Mouse (Mus musculus) T-helper 17 cell (primary cell): Measurements from ENCODE around the gene Sox6.

Source experiments
- in situ Hi-C, 2 experiments: fragments of 300-600 bp; cut with MboI, MseI; formaldehyde crosslinking; loops; 1 replicate in 1 of 2; 2 replicates in 1 of 2; pipeline ENCODE4 v1.15.1; 2025; ENCODE audit warnings: high pct_unique_total_duplicates in 2 of 2

Gene Sox6

DNA sequence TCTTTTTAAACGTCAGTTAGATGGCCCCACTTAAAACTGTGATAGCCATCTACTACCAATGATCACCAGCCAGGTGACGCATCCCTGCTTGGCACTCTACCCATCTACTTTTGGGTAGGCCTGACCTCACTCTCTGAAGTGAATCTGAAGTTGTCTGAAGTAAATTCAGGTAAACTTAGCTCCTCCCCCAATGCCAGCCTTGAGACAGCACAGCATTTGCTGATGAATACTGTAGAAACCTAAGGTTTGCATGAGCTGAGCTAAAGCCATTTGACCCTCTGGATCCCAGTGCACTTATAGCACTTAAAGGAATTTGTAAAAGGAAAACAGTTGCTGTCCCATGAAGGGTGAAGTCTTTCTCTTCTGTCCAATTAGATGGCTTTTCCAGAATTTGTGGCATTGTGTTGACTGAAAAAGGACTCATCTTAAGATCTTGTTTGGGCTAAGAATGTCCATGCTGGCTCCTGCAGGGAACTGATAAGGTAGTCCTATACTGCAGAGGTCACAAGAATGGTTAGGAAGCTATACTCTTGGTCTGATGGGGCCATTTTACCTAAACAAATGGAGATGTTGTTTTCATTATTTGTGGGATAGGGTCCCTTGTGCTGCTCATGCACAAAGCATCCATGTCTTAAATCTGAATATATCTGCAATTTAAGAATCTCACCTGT, 50.4 kb downstream of the Sox6 start:
- in situ Hi-C loops: no loop called here

DNA sequence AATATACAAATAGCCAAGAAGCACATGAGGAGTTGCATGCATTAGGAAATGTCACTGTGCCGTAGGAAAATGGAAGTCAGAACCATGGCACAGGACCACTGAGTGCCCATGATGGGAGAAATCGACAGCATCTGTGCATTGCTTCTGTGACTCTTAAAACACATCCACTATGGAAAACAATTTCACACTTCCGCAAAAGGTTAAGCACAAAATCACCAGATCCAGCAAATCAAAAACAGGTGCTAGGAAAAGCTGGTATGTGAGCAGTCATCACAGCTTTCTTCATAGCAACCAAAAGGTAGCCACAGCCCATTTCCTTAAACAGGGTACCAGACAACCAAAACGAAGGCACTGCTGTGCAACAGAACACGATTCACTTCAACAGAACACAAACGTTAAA, 52.9 kb downstream of the Sox6 start:
- in situ Hi-C loops: no loop called here

DNA sequence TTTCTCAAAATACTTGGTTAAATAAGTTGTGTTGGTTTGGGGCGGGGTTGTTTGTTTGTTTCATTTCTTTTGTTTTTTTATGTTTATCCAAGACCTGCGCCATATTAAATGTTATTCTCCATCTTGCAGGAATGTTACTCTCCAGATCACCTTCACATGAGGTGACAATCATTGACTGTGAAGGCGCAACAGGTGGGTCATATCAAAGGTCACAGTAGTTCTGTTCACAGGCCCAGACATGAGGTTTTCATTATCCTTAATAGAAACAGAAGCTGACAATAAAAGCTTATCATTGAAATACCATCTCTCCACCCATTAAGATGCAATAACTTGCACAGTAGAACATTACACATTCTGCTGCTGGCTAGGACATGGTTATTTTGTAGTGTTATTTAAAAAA, 54.5 kb downstream of the Sox6 start:
- in situ Hi-C loops: no loop called here

DNA sequence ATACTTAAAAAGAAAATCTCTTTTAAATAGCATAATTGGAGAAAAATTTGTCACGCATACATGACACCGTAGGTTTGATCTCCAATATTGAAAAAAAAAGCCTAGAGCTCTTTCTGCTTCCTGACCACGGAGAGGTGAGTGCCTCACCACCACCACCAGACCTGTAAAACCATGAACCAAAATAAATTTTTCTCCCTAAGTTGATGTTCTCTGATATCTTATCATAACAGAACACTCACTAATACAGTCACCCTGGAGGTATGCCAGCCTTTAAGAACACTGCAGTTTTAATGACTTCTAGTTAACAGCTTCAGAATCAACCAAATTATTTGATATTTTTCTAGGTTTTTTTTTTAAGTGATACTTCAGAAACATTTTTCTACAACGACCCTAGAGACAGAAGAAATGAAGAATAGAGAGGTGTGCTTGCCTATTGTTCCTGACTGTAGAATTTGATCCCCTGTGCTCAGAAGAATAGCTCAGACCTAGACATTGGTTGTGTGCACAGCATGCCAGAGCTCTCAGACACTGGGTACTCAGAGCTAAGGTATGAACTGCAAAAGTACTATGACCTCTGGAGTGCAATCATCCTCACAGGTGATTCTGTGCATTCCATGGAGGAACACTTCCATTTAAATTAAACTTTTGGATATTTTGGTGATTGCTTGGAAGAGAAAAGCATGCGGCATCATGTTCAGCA, 58.6 kb downstream of the Sox6 start:
- in situ Hi-C loops: no loop called here

DNA sequence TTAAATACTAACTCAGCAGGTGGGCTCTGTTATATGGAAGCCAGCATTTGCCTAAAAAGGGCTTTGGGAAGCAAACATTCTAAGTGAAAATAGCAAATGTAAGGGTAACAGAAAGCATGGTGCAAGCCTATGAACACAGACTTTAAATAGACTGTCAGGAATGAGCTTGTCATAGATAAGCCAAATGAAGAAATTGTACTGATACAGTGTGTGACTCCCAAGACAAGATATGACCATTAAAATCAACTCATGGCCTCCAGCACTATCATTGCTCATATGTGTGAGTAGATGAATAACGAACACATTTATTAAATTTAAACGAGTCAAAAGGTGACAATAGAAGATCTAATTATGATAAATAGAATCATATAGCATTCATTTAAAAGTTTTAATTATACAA, 64.1 kb downstream of the Sox6 start:
- in situ Hi-C loops: no loop called here

DNA sequence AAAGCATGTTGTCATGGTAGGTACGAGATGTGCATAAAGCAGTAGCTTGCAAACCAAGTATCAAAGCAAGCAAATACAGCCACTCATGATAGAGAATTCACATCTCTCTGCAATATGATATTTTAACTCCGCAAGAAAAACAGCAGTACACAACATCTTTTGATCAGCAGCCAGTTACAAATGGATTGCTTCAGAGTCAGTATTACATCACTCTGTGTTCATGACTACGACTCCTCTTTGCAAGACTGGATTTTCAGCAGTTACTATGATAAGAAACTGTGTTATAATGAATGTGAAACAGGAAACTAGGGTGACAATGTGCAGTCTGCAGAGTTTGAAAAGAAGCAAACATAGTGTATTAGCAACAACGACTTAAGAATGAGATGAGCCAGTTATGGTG, 71.4 kb downstream of the Sox6 start:
- in situ Hi-C loops: no loop called here

DNA sequence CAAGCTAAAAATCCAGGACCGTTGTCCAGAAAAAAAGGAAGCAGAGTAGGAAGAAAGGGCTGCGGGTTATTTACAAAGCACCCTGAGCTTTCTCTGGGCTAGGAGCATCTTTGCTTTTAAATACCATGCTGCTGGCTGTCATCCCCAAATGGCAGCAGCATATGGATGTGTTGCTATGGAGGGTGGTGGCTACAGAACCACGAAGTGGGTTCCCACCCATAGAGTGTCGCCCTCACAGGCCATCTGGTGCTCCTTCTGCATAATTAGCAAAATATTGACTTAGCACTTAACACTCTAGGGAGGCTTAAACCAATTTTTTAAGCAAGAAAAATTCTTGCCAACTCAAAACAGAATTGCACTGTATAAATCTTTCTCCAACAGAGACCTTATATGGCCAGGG, 72.4 kb downstream of the Sox6 start:
- in situ Hi-C loops: no loop called here

DNA sequence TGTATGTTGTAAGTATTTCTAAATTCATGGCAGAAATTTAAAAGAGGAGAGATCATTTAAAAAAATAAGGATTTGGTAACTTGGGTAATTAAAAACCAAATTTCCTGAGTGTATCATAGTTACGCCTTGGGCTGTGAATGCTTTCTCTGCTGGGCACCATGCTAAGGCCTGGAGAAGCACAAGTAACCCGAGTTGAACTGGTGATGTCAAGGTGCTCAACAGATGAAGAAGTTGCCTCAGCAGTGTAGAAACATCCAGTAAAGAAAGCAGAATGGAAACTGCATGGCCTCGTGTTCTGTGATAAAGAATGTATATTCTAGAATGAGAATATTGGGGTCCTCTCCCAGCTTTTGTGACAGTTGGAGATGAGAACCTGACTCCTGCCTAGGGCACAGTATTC, 85.5 kb downstream of the Sox6 start:
- in situ Hi-C loops: loop anchor here in 1 of 2 experiments (10.0 kb wide), 1 partner anchor 198 kb away; no protein-coding TSS in a partner anchor

DNA sequence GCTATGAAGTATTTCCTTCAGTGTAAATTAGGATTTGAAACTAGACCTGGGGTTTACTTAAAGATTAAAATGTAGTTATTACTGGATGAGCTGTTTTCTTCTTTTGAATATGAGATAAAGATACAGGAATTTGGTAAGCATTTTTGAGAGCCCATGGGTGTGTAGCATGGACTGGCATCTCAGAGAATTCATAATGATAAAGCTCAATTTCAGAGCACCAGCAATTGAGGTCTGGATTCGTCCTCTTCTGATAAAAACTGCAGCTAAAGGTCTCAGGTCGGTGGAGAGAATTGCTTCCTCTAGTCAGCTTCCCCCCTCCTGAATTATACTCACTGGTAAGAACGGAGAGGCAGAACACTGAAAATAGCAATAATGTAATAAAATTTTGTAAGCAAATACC, 86.4 kb downstream of the Sox6 start:
- in situ Hi-C loops: loop anchor here in 1 of 2 experiments (10.0 kb wide), 1 partner anchor 197 kb away; no protein-coding TSS in a partner anchor

DNA sequence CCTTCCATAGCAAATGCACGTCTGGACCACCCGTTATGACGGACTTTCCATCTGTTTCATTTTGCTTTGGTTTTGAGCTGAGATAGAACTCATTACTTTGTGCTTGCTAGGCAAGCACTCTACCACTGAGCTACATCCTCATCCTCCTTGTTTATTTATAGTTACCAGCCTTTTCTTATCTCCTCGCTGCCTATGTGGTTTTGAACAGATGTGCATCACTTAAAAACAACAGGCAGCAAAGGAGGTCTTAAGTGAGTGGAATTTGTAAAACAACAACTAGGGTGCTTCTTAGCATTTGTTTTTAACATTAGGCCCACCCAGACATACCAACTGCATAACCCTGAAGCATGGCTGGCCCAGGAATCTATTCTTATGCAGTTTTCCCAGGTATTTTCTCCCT, 86.9 kb downstream of the Sox6 start:
- in situ Hi-C loops: loop anchor here in 1 of 2 experiments (10.0 kb wide), 1 partner anchor 197 kb away; no protein-coding TSS in a partner anchor

DNA sequence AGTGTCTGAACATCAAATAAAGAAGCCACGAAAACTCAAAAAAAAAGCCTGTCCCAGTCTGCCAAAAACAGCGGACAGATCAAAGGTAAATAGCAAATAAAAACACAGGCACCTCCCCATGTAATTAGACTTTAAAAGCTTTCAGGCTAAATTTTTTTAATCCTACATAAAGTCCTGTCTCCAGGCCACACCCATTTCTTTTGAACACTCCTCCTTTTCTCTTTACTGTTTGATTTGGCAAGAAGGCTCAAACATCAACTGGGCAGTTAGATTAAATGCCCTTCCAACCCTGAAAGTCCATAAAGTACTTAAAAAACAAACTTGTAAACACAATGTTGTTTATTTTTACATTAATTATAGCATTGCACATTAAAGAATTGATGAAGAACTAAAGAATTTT, 90.7 kb downstream of the Sox6 start:
- in situ Hi-C loops: no loop called here

DNA sequence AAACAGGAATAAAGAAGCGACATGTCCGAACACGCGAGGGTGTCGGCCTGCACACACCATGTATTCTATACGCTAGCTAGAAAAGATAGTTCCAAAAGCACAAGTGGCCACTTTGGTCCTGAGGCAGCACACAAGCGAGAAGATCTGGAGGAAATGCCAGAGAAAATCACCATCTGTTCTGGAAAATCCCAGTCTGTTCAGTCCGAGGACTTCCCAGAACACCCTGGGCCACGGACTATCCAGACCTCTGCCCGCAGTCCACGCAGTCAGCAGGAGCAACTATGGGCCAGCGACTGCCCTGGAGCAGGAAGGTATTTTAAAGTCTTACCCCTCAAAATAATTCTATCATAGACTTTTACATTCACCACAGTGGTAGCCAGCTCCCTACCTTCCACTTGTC, 92.0 kb downstream of the Sox6 start:
- in situ Hi-C loops: no loop called here

DNA sequence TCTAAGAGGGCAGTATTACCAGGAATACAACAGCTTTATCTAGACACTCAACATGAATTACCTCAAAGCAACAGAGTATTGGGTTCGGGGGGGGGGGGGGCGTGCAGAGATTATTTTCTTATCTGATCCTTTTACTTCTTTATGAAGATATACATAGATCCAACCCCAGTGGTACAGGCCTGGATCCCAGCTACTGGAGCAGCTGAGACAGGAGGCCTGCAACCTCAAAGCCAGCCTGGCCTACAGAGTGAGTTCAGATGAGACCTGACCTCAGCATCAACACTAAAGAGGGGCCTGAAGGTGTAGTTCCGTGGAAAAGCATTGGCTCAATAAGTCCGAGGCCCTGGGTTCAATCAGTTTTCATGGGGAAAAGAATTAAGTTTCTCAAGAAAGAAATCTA, 93.1 kb downstream of the Sox6 start:
- in situ Hi-C loops: no loop called here

DNA sequence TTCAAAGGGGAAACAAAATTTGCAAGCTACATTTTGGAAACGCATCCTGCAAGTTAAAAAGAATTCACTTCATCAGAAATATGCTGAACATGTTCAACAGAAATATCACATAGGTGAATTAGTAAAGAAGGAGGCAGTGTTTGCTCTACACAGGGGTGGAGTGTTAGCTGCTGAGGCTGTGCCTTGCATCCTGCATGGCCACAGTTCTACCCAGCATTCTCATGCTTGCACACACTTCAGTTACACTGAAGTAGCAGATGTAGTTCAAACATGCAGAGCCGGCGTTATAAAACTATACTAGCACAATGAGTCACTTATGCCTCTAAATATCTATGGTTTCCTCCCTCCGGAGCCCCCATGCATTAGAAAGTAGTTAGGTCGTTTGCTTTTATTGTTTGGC, 94.3 kb downstream of the Sox6 start:
- in situ Hi-C loops: no loop called here

DNA sequence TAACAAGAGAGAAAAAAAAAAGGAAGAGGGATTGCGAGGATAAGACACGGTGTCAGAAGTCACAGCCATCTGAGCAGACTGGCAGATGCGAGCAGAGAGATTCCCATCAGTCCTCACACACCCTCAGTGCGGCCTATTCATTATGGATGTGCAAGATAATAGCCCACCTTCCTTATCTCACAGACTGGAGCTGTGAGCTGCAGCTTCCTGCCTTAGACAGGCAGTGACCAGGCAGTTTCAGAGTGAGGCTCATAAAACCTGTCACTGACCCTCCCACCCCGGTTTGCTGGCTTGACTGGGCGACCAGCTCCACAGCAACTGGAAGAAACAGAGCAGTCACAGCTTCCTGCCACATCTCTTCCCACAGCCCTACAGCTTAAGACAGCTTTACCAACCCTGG, 96.8 kb downstream of the Sox6 start:
- in situ Hi-C loops: no loop called here

DNA sequence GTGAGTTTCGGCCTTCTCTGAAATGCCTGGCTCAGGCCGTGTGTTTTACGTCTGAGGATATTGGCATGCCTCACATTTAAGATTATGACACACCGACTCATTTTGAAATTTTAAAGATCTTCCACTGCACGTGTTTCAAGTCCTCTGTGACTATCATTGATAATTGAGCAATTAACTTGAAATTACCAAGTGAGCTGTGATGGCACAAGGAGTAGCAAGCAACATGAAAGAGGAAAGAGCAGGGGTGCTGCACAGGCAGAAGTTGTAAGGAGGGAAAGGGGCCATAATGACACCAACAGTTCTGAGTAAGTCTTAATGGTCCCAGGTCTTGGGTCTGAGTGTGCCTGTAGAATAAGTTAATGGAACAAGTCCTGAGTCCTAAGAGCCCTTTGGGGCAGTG, 99.3 kb downstream of the Sox6 start:
- in situ Hi-C loops: no loop called here

DNA sequence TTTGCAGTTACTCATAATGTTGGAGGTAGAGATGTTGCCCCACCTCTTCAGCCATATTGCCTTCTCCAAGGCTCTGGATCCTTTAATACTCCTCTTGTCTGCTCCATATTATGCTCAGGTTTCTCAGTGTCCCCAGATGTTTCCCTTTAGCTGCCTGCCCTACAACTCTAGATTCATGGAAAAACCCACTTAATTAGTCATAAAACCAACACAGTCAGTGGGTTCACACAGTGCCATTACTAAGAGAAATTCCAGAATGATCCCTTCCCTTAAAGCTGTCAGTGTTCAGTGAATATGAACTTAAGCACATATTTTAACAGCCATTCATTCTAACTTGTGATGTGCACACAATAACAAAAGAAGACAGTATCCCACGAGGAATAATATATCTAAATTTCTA, 101.7 kb downstream of the Sox6 start:
- in situ Hi-C loops: no loop called here

DNA sequence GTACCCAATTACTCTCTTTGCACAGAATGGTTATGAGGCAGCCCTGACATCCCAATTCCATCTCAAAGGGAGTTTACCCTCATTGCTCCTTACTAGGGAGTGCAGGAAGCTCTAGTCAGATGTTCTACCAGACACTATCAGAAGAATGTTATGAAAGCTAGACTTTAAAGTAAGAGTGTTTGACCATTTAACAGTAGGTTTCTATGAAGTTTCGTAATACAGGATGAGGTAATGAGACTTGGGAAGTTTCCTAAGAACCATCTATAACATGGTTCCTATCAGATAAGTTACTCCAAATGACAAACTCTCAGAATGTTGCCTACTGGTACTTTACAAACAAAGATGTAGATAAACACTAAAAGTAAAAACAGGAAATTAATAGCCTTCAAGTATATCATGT, 123.3 kb downstream of the Sox6 start:
- in situ Hi-C loops: no loop called here

DNA sequence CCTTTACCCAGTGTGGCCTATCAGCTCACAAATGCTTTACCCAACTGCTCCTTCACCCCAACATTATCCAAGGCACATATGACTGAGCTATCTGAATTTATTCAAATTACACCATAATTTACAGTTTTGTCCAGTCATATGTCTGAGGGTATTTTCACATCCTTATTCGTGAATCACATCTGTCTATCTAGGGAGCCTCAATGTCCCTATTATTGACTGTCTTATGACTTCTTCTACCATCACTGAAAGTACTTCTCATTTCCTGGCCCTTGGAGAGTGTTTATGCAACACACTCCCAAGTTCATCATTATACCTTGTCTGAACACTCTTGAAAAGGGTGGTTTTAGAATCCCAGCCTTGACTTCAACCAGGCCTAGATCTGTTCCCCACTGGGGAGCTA, 128.3 kb downstream of the Sox6 start:
- in situ Hi-C loops: no loop called here

DNA sequence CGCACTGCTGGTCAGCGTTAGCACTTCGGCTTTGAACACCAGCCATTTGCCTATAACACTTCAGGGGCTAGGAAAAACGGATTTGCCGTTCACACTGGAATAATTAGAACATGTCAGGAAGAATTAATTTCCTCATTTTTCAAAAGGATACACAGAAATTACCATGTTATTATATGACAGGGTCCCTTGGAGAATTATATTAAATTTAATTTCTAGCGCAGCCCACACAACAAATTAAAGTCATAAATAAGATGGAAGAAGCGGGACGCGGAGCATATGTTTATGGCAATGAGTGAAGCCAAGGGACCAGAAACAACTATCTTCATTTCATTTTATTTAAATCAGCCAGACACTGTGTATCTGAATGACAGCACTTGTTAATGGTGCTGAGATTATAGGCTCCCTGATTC, 133.8 kb downstream of the Sox6 start:
- in situ Hi-C loops: no loop called here

DNA sequence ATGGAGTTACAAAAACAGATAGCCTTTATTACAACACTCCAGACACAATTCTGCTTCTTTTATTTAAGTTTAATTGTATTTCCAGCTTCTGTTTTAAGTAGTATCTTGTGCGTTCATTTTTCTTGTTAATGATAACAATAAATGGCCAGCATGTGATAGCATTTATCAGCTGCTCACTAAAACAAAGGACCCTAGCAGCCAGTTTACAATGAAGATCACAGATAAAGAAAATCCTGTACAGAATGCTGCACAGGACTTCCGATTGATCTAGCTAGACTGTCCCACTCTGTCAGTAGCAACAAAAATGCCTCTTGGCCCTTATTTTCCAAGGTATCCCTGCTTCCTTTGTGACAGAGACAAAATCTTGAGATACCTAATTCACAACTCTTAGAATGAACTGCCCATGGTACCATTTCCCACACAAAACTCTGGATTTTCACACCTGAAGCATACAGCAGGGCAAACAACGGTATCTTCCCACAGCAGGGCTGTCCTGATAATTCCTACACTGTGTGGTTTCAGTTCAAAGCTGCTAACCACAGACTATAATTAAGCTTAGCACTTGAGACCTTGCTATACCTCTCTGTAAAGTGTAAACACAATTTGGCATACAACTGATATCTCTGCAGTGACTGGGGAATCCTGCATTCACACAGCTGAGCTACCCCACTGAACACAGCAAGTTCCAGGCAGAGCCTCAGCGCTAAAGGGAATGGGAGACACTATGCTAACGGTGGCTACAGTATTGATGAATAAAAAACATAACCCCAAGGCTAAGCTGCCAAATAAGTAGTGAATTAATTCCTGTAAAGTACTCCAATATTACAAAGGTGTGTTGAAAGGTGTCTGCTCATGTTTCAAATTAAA, 134.4 kb downstream of the Sox6 start:
- in situ Hi-C loops: no loop called here

DNA sequence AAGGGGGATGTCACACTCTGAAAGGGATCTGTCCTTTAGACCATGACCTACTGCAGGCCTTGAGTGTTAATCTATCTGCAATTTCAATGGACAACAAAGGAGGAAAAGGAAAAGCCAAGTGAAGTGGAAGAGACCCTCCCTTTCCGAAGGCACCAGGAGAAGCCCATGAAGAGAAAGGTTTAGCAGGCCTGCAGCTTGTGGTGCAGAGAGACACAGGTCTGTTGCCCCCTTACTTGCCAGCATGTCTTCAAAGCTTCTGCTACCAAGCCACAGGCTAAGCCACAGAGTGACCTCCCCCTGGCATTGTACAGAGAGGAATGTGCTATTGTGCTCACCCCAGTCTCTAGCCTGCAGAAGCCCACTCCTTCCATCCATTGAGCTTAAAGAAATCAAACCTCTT, 135.2 kb downstream of the Sox6 start:
- in situ Hi-C loops: no loop called here
